Mouse (Mus musculus): ENCODE results near the gene Mob3b. TPM values are rescaled to one million over a fixed set of nuclear protein-coding genes. Genes with fewer than 3 reads are reported as not detected.

Mob3b gene
- total RNA-seq, 2 experiments from 2014 or later, result 5.0 to 6.8 TPM

DNA sequence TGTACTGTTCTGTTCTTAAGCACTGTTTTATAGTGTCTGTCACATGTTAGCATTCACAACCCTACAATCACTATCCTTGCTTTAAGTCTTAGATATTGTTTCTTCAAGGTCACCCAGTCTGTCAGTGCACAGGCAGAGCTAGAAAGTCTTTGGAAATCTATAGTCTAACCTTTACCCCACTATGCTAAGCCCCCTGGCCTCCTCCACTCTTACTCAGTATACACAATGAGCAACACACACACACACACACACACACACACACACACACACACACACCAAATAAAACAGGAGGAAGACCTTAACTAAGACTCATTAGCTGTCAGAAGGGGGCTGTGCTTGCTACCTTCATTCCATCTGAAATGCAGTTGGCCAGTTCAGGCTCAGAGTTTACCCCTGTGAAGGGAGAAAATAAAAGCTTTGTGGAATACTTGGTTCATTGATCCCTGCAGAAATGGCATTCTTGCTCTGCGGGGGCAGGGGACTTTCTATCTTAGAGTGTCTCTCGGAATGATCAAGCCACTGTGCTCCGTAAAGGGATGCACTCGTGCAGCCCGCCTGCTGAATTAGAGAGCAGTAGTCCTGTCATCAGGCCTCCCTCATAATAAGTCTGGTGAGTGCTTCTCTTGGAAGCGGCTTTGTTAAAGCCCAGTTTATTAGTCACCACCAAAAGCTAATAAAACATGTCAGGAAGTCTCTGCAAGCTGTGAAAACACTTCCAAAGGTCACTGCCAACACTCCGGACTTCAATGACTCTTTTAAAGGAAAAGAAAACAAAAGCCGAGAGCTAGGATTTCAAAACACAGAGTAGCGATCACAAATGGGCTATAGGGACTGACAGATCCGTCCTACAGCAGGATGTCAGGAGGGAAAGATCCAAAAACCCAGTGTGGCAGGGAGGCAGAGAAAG lies 144.6 kb downstream of the Mob3b start:
- DNase-seq (ENCODE audit: low spot score in 2 of 2), result no peak

DNA sequence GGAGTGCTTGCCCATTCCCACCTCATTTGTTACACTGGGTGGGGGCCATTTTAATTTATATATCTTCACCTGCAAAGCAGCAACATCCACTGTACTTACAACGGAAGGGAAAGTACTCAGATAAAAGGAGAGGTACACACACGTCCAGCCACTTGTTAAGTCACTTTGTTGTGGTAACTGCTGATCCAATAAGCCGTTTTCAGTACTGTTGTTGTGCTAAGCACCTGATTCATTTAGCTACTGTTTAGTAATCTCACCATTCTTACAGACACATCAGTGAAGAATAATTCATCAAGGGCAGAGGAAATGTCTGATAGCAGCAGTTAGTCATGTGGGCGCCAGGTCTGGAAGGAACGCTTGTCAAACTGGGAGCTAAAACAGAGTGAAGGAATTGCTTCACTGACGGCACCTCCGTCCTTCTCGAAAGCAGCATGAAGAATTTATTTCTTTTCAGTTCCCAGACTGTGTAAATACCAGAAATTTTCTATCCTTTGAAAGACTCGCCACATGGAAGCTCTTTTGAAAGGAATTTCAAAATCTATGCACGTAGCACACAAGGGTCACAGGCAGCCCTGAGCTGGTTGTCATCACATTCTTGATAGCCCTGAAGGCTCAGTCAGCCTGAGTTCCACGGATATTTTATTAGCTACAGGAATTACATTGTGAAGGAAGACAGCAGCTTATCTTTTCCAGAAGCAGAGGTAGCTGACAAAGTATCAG lies 150.6 kb downstream of the Mob3b start:
- no peak for DNase-seq (ENCODE audit: low spot score in 2 of 2)

DNA sequence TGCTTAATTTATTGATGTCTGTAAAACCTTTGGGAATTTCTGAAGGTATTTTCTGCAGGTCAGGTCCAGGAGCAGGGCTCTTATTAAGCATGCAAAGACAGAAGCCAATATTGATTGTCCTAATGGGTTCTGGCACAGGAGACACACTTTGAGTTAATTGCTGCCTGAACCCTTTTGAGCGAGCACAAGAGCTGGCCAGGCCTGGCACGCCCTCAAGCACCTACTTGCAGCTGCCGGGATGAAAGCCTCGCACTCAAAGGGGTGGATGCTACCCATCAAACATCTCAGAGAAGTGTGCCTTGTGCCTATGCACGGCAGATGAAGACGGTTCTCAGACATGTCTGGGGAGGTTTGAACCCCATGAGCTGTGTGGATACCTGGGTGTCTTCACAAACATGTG lies 151.2 kb downstream of the Mob3b start:
- DNase-seq (ENCODE audit: low spot score in 2 of 2), result no peak

DNA sequence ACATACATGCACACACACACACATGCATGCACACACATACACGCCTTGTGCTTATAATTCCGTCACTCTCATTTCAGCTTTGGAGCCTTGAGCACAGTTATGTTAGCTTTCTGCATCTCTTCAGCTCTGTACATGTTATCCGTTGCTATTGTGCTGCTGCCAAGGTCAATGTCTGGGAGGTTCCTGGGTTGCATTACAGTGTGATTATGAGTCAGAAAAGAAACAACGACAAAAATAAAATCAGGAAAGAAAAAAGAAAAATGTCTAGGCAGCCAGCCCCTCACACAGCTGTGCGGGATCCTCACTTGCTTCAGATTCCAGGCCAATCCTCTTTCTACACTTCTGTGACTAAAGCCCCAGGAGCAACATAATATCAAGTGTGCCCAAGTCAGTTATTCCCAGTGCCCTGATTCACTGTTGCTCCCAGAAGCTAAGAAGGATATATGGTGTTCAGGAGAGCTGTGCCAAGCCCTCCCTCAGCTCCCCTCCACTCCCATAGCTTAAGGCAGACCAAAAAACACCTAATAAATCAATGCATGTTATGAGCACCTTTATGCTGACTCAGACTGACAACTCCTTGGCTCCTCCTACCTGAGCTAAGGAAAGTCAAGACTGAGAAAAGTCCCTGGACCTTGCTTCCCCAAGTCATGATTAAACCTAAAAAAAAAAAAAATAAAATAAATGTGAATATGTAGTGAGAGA lies 152.1 kb downstream of the Mob3b start:
- DNase-seq (ENCODE audit: low spot score in 2 of 2), result no peak

GRCm38 (mm10) chr4:35004473-35004872 lies 152.8 kb downstream of the Mob3b start:
- DNase-seq (ENCODE audit: low spot score in 2 of 2), result no peak

DNA sequence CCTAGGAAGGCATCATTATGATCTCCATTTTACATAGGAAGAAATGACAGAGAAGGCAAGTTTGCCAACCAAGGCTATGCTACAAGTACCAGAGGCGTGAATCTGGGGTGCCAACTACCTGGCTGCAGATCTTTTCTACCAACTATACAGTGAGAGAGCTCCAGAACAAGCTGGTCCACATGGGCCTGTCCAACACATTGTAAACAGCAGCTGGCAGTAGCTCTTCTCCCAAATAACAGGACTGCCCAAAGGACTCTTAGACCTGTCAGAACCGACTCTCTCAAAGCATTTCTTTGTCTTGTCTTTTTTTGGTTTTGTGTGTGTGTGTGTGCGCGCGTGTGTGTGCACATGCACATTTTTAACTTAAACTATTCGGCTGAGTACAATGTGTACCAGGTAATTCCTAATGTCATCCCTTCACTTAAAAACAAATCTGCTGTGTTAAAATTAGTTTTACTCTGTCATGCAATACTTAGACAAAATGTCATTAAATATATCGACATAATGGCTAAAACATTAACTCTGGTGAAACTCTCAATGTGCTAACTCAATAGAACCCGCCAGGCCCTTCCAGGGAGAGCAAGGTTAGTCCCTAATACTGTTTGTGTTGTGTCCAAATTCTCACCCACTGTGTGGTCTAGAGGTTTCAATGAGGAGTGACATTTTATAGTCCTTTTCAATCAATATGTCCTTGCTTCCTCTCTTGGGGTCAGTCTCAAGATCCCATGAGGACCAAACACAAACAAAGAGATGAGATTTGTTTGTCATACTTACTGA lies 153.5 kb downstream of the Mob3b start:
- no peak for DNase-seq (ENCODE audit: low spot score in 2 of 2)

DNA sequence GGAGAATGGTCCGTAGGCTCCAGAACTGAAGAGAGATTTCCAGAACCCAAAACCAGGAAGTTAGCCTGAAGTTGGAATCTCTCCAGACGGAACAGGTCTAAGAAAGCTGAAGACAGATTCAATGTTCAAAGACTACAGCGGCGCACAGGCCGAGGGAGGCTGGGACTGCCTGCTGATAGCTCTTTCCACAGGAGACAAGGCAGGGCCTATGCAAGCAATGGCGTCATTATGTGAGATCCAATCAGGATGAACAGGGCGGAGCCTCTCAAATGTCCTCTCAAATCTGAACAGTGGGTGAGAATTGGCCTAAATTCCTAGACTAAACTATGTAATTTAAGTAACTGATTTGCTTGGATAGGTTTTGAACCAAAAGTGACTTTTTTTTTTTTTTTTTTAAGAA lies 160.7 kb downstream of the Mob3b start:
- no peak for DNase-seq (ENCODE audit: low spot score in 2 of 2)

- DNase-seq (ENCODE audit: low spot score in 2 of 2), result no peak
Measured at GRCm38 (mm10) chr4:34993639-34993975, 163.7 kb downstream of the Mob3b start.

DNA sequence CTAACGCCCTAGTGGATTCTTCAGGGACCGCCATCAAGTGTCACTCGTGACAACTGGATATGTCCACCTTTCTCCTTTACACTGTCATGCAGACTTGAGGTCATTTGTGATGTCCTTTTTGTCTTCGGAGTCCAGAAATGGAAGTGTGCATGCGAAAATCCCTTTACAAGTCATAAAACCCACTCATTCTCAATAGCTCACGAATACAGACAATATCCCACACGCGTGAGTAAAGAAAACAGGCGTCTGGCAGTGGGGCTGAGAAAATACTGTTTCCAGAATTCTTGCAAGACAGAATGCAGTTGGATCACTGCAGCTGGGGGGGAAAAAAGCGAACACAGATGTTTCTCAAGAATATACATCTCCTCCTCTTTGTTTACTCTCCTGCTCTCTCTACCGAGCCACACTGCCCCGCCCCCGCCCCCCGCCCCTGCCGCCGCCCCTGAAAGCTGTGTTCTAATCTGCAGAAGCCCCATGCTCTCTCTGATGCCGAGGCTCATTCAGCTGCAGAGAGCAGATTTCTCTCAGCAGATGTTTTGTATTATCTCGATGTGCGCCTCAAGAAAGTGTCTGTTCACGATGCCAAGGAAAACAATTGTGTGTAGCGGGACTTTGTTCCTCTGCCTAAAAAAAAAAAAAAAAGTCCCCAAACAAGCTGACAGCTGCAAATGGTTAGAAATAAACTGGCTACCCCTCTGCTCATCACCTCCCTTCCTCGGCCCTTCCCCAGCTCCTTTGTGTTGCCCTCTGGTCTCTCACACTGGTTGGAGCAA lies 164.2 kb downstream of the Mob3b start:
- peak in 1 of 2 experiments; percentile 25 for DNase-seq (ENCODE audit: low spot score in 2 of 2)

- no peak for DNase-seq (ENCODE audit: low spot score in 2 of 2)
Measured at GRCm38 (mm10) chr4:34991891-34992865, 165.1 kb downstream of the Mob3b start.

- no peak for DNase-seq (ENCODE audit: low spot score in 2 of 2)
Measured at GRCm38 (mm10) chr4:34991116-34991515, 166.2 kb downstream of the Mob3b start.

- DNase-seq (ENCODE audit: low spot score in 2 of 2), result no peak
Measured at GRCm38 (mm10) chr4:34990659-34991058, 166.6 kb downstream of the Mob3b start.

DNA sequence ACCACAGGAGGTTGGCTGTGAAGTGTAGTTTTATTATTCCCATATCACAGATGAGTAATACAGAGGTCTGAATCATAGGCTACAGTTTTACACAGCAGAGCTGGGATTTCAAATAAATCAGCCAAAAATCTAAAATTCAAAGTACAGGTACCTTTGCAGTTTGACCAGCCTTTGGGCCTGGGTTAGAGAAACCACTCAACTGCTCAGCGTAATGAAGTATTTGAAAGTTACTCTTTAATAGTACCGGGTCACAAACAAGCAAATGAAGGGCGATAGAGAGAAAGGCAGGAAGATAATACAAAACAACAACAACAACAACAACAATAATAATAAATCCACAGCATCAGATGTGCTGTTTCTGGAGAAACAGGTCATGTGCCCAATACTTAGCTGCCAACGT lies 169.7 kb downstream of the Mob3b start:
- DNase-seq (ENCODE audit: low spot score in 2 of 2), result no peak

- DNase-seq (ENCODE audit: low spot score in 2 of 2), result no peak
Measured at GRCm38 (mm10) chr4:34987109-34987508, 170.2 kb downstream of the Mob3b start.

- no peak for DNase-seq (ENCODE audit: low spot score in 2 of 2)
Measured at GRCm38 (mm10) chr4:34986647-34987046, 170.6 kb downstream of the Mob3b start.

DNA sequence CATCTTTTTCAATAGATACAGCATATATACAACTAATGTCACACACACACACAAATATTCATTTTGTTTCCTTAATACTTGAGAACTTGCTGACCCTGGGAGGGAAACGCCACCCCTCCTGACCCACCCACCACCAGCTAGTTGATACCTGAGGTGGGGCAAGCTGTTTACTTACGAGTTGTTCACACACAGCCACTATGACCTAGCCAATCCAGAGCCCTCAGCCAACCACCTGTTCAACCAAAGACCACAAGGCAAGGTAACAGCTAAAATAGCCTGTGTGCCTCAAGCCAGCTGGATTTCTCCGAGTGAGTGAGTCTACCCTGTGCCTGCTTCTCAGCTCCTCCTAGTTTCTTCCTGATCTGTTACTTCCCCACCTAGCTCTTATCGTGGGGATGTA lies 172.9 kb downstream of the Mob3b start:
- no peak for DNase-seq (ENCODE audit: low spot score in 2 of 2)

DNA sequence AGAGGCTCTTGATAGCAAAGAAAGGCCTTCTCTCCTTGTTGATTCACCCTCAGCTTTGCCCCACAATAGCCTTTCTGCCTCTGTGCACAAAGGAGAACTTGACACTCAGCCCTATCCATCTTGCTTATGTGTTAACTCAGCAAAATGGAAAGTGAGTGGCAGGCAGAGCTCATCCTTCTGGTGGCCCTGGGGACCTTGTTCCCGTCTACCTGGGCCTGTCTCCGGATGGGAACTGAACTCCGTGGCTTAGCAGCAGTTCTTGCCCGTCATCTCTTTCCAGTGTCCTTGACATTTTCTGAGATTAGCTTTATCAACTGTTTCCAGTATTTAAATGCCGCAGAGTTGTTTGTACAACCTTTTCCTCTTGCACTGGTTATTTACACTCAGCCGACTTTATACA lies 173.8 kb downstream of the Mob3b start:
- DNase-seq (ENCODE audit: low spot score in 2 of 2), result no peak

GRCm38 (mm10) chr4:34981301-34982172 lies 175.7 kb downstream of the Mob3b start:
- DNase-seq (ENCODE audit: low spot score in 2 of 2), result peak in 1 of 2 experiments; percentile 17

Measured in layer of hippocampus, adult 18-20 months (tissue).